8 mouse cellular contexts compared by ENCODE assay signal in genomic region chr6:14679231-14679887, GRCm38 (mm10).
DNase-seq lines count a peak whose midpoint lies in the region; ATAC-seq and TF ChIP-seq lines count a peak whose summit lies in the region.
"Not testable (repeated sequence)": the region's sequence is repeated elsewhere in the genome, so short reads cannot be mapped to it uniquely, and the experiment has no call there.

No protein-coding gene starts in this region.

- not testable (repeated sequence) for H3K9me3 ChIP-seq in forebrain, embryonic 14.5 days (replicated peaks; ENCODE audit: control insufficient read depth, low read length); hindbrain, postnatal 0 days (ENCODE audit: low read length)

- DNase-seq in Muller cell, postnatal 12 days (ENCODE audit: inconsistent ontology term): peak; percentile 5
- DNase-seq in brain, embryonic 18.5 days (ENCODE audit: low read depth, low spot score): peak; percentile 50
- DNase-seq in forebrain, embryonic 14.5 days (ENCODE audit: low spot score): peak; percentile 88
- peak; percentile 79 for DNase-seq in heart, adult 11 months
- DNase-seq in heart, postnatal 4 days: peak; percentile 17
- peak; percentile 65 for DNase-seq in hindbrain, postnatal 0 days (ENCODE audit: low spot score)
- DNase-seq in left cerebral cortex, postnatal 14 days (ENCODE audit: low spot score in 2 of 2): peak; percentile 4 to 10
- DNase-seq in right cerebral cortex, postnatal 10 days (ENCODE audit: low spot score in 2 of 2): peak; percentile 38 to 41

- intact Hi-C loops in left cerebral cortex, postnatal 14 days (cut with DNase I): not testable (repeated sequence)

- H3K4me1 ChIP-seq in forebrain, embryonic 14.5 days (ENCODE audit: control insufficient read depth, insufficient read depth, low read length); hindbrain, postnatal 0 days (ENCODE audit: insufficient read depth, low read length): not testable (repeated sequence)

- peak overlapping the region; percentile 27; the same call in 1 of the 2 replicates for H3K27ac ChIP-seq in forebrain, embryonic 14.5 days (ENCODE audit: low read depth, low read length)
- H3K27ac ChIP-seq in hindbrain, postnatal 0 days: not testable (repeated sequence)

- H3K4me3 ChIP-seq in forebrain, embryonic 14.5 days (ENCODE audit: low read depth, low read length); hindbrain, postnatal 0 days (ENCODE audit: low read length): not testable (repeated sequence)

- H3K4me2 ChIP-seq in forebrain, embryonic 14.5 days (ENCODE audit: low read length); hindbrain, postnatal 0 days (ENCODE audit: low read depth, low read length): not testable (repeated sequence)

- 66% methylated on average over 20 of the region's 20 CpGs for WGBS in forebrain, embryonic 14.5 days
- WGBS in hindbrain, postnatal 0 days: 71% methylated on average over 20 of the region's 20 CpGs

- not testable (repeated sequence) for H3K27me3 ChIP-seq in forebrain, embryonic 14.5 days (replicated peaks; ENCODE audit: control insufficient read depth, insufficient read depth, low read length); hindbrain, postnatal 0 days (ENCODE audit: insufficient read depth, low read length)

- not testable (repeated sequence) for H3K9ac ChIP-seq in forebrain, embryonic 14.5 days (ENCODE audit: low read length); hindbrain, postnatal 0 days (replicated peaks; ENCODE audit: low read length)

- H3K36me3 ChIP-seq in forebrain, embryonic 14.5 days (ENCODE audit: control insufficient read depth, insufficient read depth, low read length); hindbrain, postnatal 0 days (ENCODE audit: insufficient read depth, low read length): not testable (repeated sequence)

- TF ChIP-seq CTCF in hindbrain, postnatal 0 days (IDR thresholded peaks at IDR 0.05; ENCODE audit: low read depth): not testable (repeated sequence)

- ATAC-seq in forebrain, embryonic 14.5 days: peak; percentile 91
- peak; percentile 64 for ATAC-seq in hindbrain, postnatal 0 days

Comparison
In these comparisons a context has a peak if more than half of its experiments do, and no peak if none do; other contexts are left out.
1. DNase-seq: peak in every context shown above with its lines; median percentile 88 in forebrain, embryonic 14.5 days; 79 in heart, adult 11 months; 65 in hindbrain, postnatal 0 days; 50 in brain, embryonic 18.5 days; 40 in right cerebral cortex, postnatal 10 days; 17 in heart, postnatal 4 days; 7 in left cerebral cortex, postnatal 14 days; 5 in Muller cell, postnatal 12 days.